Mouse (Mus musculus) thymus, adult 2 months (tissue): ENCODE measurements around the gene Ttc25. TPM values are rescaled to one million over a fixed set of nuclear protein-coding genes. Genes with fewer than 3 reads are reported as not detected.
"Not testable (repeated sequence)": the region's sequence is repeated elsewhere in the genome, so short reads cannot be mapped to it uniquely, and the experiment has no call there.

ENCODE experiments used
- DNase-seq: peaks from one replicate; pipeline ENCODE4 v3.0.0; 2021
- H3K27ac ChIP-seq: fragments of 200-500 bp; 2 replicates; pipeline ENCODE4 v1.5.1; 2012; ENCODE audit warnings: low read length, control low read depth; ENCODE audit not compliant: control insufficient read depth, insufficient read depth
- H3K27me3 ChIP-seq: fragments of 200-500 bp; 2 replicates; pipeline ENCODE4 v1.6.1; 2012; ENCODE audit warnings: mild to moderate bottlenecking, low read length, moderate library complexity, mixed read lengths; ENCODE audit not compliant: control insufficient read depth, insufficient read depth
- H3K36me3 ChIP-seq: fragments of 200-500 bp; 2 replicates; pipeline ENCODE4 v1.6.1; 2012; ENCODE audit warnings: mild to moderate bottlenecking, low read length, moderate library complexity; ENCODE audit not compliant: control insufficient read depth, insufficient read depth
- H3K4me1 ChIP-seq: fragments of 200-500 bp; replicated peaks from 2 replicates; pipeline ENCODE4 v1.6.1; 2012; ENCODE audit warnings: low read length; ENCODE audit not compliant: control insufficient read depth, insufficient read depth
- H3K4me3 ChIP-seq: fragments of 200-500 bp; 2 replicates; pipeline ENCODE4 v1.5.1; 2012; ENCODE audit warnings: mild to moderate bottlenecking, low read length, control low read depth, moderate library complexity; ENCODE audit not compliant: control insufficient read depth, insufficient read depth
- CTCF ChIP-seq: fragments of 200-500 bp; IDR thresholded peaks from 2 replicates; pipeline ENCODE4 v1.5.1; 2012; ENCODE audit warnings: mild to moderate bottlenecking, control low read depth, low read length, moderate library complexity, borderline replicate concordance; ENCODE audit not compliant: control insufficient read depth, poor library complexity, insufficient read depth; ENCODE audit errors: extremely low read depth
- POLR2A ChIP-seq: fragments of 200-500 bp; IDR thresholded peaks from 2 replicates; pipeline ENCODE4 v1.6.1; 2012; ENCODE audit warnings: mild to moderate bottlenecking, low read length, control low read depth, moderate library complexity; ENCODE audit not compliant: control insufficient read depth, poor library complexity, insufficient read depth; ENCODE audit errors: extremely low read depth
- WGBS: fragments of 180-500 bp; shearing (Covaris S2); methylation state at CpG from one replicate; pipeline ENCODE4 v1.1.7; 2018; 5-methylcytosine and 5-hydroxymethylcytosine counted together
- polyA plus RNA-seq: library from polyadenylated mRNA; depleted of rRNA; stranded (reverse); fragments of >200 nt; gene quantifications from 2 replicates; pipeline ENCODE4 v1.2.3, GENCODE M21; 2012

Ttc25 gene
- polyA plus RNA-seq, 1 experiment = 0.58 TPM

GRCm38 (mm10) chr11:100528375-100529165 lies 16.8 kb upstream of the Ttc25 start:
- Histone ChIP-seq H3K27me3 (no peaks in the 10 kb centered on the region), H3K4me3 (peak overlapping the region; percentile 44), H3K27ac (no peak overlapping the region), H3K36me3 (peaks cover under 1% of the 10 kb centered on the region; the same call in 1 of the 2 replicates), H3K4me1 (peaks cover 19% of the 10 kb centered on the region)
- no peak for DNase-seq
- WGBS = 43% methylated on average over 19 of the region's 19 CpGs
- TF ChIP-seq CTCF = no peak
- TF ChIP-seq POLR2A = no peak

GRCm38 (mm10) chr11:100533871-100534270 lies 11.5 kb upstream of the Ttc25 start:
- DNase-seq = no peak
- no peaks in the 10 kb centered on the region for H3K36me3 ChIP-seq
- H3K4me3 ChIP-seq = no peak overlapping the region
- H3K27ac ChIP-seq = no peak overlapping the region
- TF ChIP-seq CTCF = no peak
- TF ChIP-seq POLR2A = no peak
- no peaks in the 10 kb centered on the region for H3K27me3 ChIP-seq
- WGBS = 93% methylated on average over 6 of the region's 6 CpGs
- H3K4me1 ChIP-seq = no peaks in the 10 kb centered on the region

DNA sequence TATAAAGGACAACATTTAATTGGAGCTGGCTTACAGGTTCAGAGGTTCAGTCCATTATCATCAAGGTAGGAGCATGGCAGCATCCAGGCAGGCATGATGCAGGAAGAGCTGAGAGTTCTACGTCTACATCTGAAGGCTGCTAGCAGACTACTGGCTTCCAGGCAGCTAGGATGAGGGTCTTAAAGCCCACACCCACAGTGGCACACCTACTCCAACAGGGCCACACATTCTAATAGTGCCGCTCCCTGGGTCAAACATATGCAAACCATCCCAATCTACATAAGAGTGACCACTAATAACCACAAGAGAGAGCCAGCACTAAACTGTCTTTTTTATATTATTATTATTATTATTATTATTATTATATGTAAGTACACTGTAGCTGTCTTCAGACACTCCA lies 11.0 kb upstream of the Ttc25 start:
- not testable (repeated sequence) for H3K27ac ChIP-seq, H3K36me3 ChIP-seq, H3K27me3 ChIP-seq, H3K4me3 ChIP-seq, DNase-seq, H3K4me1 ChIP-seq
- WGBS = 93% methylated on average over 2 of the region's 2 CpGs

GRCm38 (mm10) chr11:100534821-100535220 lies 10.6 kb upstream of the Ttc25 start:
- H3K27ac ChIP-seq, H3K4me1 ChIP-seq, H3K36me3 ChIP-seq, H3K27me3 ChIP-seq, H3K4me3 ChIP-seq, DNase-seq: not testable (repeated sequence)
- 95% methylated on average over 6 of the region's 6 CpGs for WGBS

GRCm38 (mm10) chr11:100535996-100536395 lies 9.4 kb upstream of the Ttc25 start:
- Histone ChIP-seq H3K36me3 (no peaks in the 10 kb centered on the region), H3K4me3 (no peak overlapping the region), H3K27me3 (no peaks in the 10 kb centered on the region), H3K27ac (no peak overlapping the region), H3K4me1 (no peaks in the 10 kb centered on the region)
- 3% methylated on average over 1 of the region's 1 CpGs for WGBS
- no peak for TF ChIP-seq CTCF
- DNase-seq = no peak

GRCm38 (mm10) chr11:100536466-100536865 lies 8.9 kb upstream of the Ttc25 start:
- H3K4me1 ChIP-seq = no peaks in the 10 kb centered on the region
- DNase-seq = no peak
- H3K36me3 ChIP-seq = no peaks in the 10 kb centered on the region
- no peaks in the 10 kb centered on the region for H3K27me3 ChIP-seq
- TF ChIP-seq POLR2A = no peak
- TF ChIP-seq CTCF = no peak
- H3K4me3 ChIP-seq = no peak overlapping the region
- H3K27ac ChIP-seq = no peak overlapping the region

DNA sequence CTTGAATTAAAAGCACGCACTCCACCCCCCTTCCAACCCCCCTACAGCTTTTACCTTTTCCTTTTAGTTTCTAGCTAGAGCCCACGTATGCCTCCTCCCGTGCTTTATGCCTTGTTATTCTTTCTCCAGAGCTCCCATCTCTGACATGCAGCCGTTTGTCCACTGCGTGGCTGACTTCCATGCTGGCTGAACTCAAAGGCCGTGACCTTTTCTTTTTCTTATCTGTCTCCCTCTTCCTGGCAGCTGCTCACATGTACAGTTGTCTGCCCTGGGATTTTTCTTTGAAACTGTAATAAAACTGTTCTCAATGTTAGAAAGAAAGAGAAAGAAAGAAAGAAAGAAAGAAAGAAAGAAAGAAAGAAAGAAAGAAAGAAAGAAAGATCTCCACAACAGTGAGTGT lies 4.4 kb upstream of the Ttc25 start:
- WGBS = 69% methylated on average over 6 of the region's 6 CpGs

More for the DNA sequence above, 4.4 kb upstream of the Ttc25 start:
- Histone ChIP-seq H3K4me3 (no peak overlapping the region), H3K4me1 (peaks cover 9% of the 10 kb centered on the region), H3K36me3 (no peaks in the 10 kb centered on the region), H3K27me3 (no peaks in the 10 kb centered on the region), H3K27ac (no peak overlapping the region)
- no peak for DNase-seq
- TF ChIP-seq CTCF = no peak
- no peak for TF ChIP-seq POLR2A
